Mouse (Mus musculus) forelimb bud, embryonic 11.5 days (tissue): ENCODE data around the gene Slx4ip.

Experiments
- DNase-seq: peaks from one replicate; pipeline ENCODE4 v3.0.0-alpha.2; 2012; ENCODE audit warnings: low read depth, low spot score

Gene Slx4ip

GRCm38 (mm10) chr2:137063829-137064228, 172.8 kb downstream of the Slx4ip start:
- no peak for DNase-seq

GRCm38 (mm10) chr2:137064513-137064912, 173.5 kb downstream of the Slx4ip start:
- no peak for DNase-seq

- DNase-seq: no peak
Measured at GRCm38 (mm10) chr2:137067479-137068110, 176.6 kb downstream of the Slx4ip start.

- no peak for DNase-seq
Measured at GRCm38 (mm10) chr2:137073473-137074312, 182.7 kb downstream of the Slx4ip start.

- DNase-seq: no peak
Measured at GRCm38 (mm10) chr2:137074313-137074620, 183.2 kb downstream of the Slx4ip start.

GRCm38 (mm10) chr2:137078771-137079170, 187.8 kb downstream of the Slx4ip start:
- no peak for DNase-seq

GRCm38 (mm10) chr2:137079721-137080320, 188.8 kb downstream of the Slx4ip start:
- DNase-seq: no peak

- DNase-seq: no peak
Measured at GRCm38 (mm10) chr2:137080468-137080867, 189.4 kb downstream of the Slx4ip start.

GRCm38 (mm10) chr2:137081001-137081400, 190.0 kb downstream of the Slx4ip start:
- no peak for DNase-seq

- DNase-seq: no peak
Measured at GRCm38 (mm10) chr2:137082896-137083620, 192.0 kb downstream of the Slx4ip start.

- DNase-seq: no peak
Measured at GRCm38 (mm10) chr2:137085257-137085656, 194.2 kb downstream of the Slx4ip start.

- no peak for DNase-seq
Measured at GRCm38 (mm10) chr2:137086621-137087395, 195.8 kb downstream of the Slx4ip start.

GRCm38 (mm10) chr2:137087705-137088104, 196.7 kb downstream of the Slx4ip start:
- DNase-seq: peak; percentile 80

GRCm38 (mm10) chr2:137091766-137092522, 200.9 kb downstream of the Slx4ip start:
- no peak for DNase-seq

- no peak for DNase-seq
Measured at GRCm38 (mm10) chr2:137092523-137093297, 201.7 kb downstream of the Slx4ip start.

GRCm38 (mm10) chr2:137093298-137093630, 202.2 kb downstream of the Slx4ip start:
- DNase-seq: no peak

GRCm38 (mm10) chr2:137094301-137094700, 203.3 kb downstream of the Slx4ip start:
- DNase-seq: no peak

- no peak for DNase-seq
Measured at GRCm38 (mm10) chr2:137096981-137097460, 206.0 kb downstream of the Slx4ip start.

GRCm38 (mm10) chr2:137098269-137099035, 207.4 kb downstream of the Slx4ip start:
- no peak for DNase-seq
